Mouse (Mus musculus) embryonic fibroblast, embryonic 13.5 days (primary cell): ENCODE measurements at regions not wholly inside any gene's neighbourhood (a gene's known extent, or its start where the extent isn't known, plus 50 kb on each side); places are given as distances from the start of the nearest gene placed in this dataset.

ENCODE experiments used
- CTCF ChIP-seq: IDR thresholded peaks from 2 replicates; pipeline ENCODE4 v1.5.1; 2011; ENCODE audit warnings: mild to moderate bottlenecking, control low read depth, low read length, moderate library complexity, borderline replicate concordance; ENCODE audit not compliant: insufficient read depth
- POLR2A ChIP-seq: IDR thresholded peaks from 2 replicates; pipeline ENCODE4 v1.6.1; 2011; ENCODE audit warnings: low read depth, mild to moderate bottlenecking, control low read depth, low read length, moderate library complexity

DNA sequence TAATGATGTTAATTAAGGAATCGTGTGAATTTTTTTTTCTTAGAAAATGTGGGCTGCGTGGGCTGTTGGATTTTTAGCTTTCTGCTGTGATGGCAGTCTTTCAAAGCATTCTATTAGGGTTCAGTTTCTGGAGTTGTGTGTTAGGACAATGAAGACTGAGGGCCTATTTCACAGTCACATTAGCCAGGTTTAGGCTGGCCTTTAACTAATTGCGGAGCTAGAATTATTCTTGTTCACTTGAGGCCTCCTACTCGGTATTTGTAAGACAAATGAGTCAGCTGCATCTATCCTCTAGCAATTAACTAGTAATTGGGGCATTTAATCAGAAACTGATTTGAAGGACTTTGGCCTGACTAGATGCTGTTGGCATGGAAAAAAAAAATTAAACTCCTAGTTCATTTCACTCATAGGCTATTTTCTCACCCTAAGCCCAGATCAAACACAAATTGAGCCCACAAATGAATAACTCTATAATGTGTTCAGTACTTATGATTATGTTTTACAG is 81.3 kb upstream of the Peli2 start:
- TF ChIP-seq CTCF (no peak), POLR2A (no peak)
